Mouse (Mus musculus) stomach, postnatal 0 days (tissue): ENCODE measurements at regions not wholly inside any gene's neighbourhood (a gene's known extent, or its start where the extent isn't known, plus 50 kb on each side); places are given as distances from the start of the nearest gene placed in this dataset.

Source experiments
- CTCF ChIP-seq: IDR thresholded peaks from 2 replicates; pipeline ENCODE4 v1.5.1; 2016; ENCODE audit warnings: antibody characterized with exemption, low read depth, mild to moderate bottlenecking, moderate library complexity
- EP300 ChIP-seq: optimal IDR thresholded peaks from 2 replicates; pipeline ENCODE3; 2016; ENCODE audit warnings: antibody characterized with exemption

DNA sequence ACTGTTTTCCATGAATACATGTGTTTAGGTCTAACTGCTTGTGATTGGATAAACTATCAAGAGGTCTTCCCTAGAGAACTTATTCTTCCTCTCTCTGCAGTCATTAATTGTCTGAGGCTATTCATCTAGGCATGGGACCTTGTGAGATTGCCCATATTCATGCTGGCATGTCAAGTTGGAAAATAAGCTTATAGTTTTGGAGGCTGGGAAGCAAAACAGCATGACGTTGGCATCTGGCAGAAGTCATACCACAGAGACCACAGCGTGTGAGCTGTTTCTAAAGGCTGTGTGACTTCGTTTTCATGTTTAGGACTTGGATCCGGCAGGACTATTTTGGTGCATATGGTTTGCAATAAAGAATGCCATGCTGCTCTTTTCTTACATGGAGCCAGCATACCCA is 185.5 kb upstream of the Cblb start:
- TF ChIP-seq EP300 (no peak), CTCF (no peak)
